Mouse (Mus musculus) thymus, adult 2 months (tissue): ENCODE results near the gene Tubb2a.
"Not testable (repeated sequence)": the region's sequence is repeated elsewhere in the genome, so short reads cannot be mapped to it uniquely, and the experiment has no call there.

ENCODE experiments used
- CTCF ChIP-seq: fragments of 200-500 bp; IDR thresholded peaks from 2 replicates; pipeline ENCODE4 v1.5.1; 2012; ENCODE audit warnings: mild to moderate bottlenecking, control low read depth, low read length, moderate library complexity, borderline replicate concordance; ENCODE audit not compliant: control insufficient read depth, poor library complexity, insufficient read depth; ENCODE audit errors: extremely low read depth
- POLR2A ChIP-seq: fragments of 200-500 bp; IDR thresholded peaks from 2 replicates; pipeline ENCODE4 v1.6.1; 2012; ENCODE audit warnings: mild to moderate bottlenecking, low read length, control low read depth, moderate library complexity; ENCODE audit not compliant: control insufficient read depth, poor library complexity, insufficient read depth; ENCODE audit errors: extremely low read depth

DNA sequence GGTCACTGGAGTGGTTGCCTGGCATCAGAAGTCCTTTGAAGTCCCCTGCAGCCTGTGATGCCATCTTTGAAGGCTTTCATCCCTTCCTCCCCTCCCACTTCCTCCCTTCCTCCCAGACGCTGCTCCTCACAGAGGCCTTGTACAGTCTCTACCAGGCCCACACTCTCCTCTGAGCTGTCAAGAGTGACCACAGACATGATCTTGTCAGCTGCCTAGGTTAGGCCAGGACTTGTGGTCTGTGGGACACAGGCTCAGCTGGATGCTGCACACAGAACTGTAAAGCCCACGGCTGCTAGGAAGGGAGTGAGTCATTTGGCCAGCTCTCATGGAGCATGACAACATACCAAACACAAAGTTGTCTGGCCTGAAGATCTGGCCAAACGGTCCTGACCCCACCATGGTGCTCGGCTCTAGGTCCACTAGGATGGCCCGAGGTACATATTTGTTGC lies 10.4 kb upstream of the Tubb2a start:
- not testable (repeated sequence) for TF ChIP-seq POLR2A, CTCF
